10 mouse cellular contexts compared by ENCODE assay signal in the genomic region with DNA sequence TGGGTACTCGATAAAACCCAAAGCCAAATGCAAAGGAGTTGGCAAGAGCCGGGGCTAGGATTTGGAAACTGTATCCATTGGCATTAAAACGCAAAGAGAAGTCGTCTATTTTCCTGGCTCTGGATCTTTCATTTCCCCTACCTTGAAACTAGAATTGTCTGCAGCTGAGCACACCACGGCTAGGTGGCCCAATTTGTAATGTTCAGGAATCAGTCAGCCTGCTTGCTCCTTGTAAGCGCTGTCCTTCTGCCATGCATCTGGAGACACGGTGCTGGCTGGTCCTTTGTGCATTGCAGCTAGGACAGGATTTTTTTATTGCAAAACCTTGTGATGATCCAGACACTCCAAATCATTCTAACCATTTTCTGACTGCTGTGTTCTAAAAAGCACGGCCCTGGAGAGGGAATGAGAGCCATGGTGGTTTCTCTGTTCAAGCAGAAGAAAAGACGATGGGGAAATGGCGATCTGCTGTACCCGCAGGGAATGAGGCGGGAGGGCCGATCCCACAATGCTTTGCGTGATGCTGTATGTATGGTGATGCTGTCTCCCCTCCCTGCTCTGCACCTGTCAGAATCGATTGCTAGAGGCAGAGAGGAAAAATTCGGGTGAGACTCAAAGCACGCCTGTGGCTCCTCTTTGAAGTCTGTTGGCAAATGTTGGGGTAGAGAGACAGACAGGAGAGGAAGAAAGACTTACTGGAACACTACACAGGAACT. TPM values are rescaled to one million over a fixed set of nuclear protein-coding genes. Genes with fewer than 3 reads are reported as not detected.
DNase-seq lines count a peak whose midpoint lies in the region; ATAC-seq and TF ChIP-seq lines count a peak whose summit lies in the region.
"Had no signal": no experiment of that assay in that cellular context is flagged by ENCODE, and none has a peak within 500 bp of the region (broad histone marks: within the 10 kb centered on the region; RNA-seq: fewer than 3 reads in every experiment).

No protein-coding gene starts in this region.

- ATAC-seq in hindbrain, embryonic 15.5 days (ENCODE audit: low FRiP score, low read depth) = peak; percentile 67
- ATAC-seq in neural tube, embryonic 15.5 days (ENCODE audit: low FRiP score) = peak; percentile 61; the same call in 1 of the 2 replicates
- ATAC-seq in intestine, embryonic 16.5 days = no peak

- no peak for TF ChIP-seq POLR2A in kidney, adult 2 months (IDR thresholded peaks at IDR 0.05; ENCODE audit: low read depth, low read length)
- TF ChIP-seq POLR2A in brain, embryonic 14.5 days (IDR thresholded peaks at IDR 0.05; ENCODE audit: borderline replicate concordance, extremely low read depth, insufficient read depth, insufficient read length, poor library complexity, severe bottlenecking) = no peak

- no peak overlapping the region for H3K4me3 ChIP-seq in kidney, adult 2 months (ENCODE audit: insufficient read depth, low read depth, low read length)
- no peak overlapping the region for H3K4me3 ChIP-seq in hindbrain, embryonic 15.5 days
- H3K4me3 ChIP-seq in neural tube, embryonic 15.5 days (replicated peaks) = no peak overlapping the region
- H3K4me3 ChIP-seq in gastrocnemius, adult 2 months = no peak overlapping the region
- H3K4me3 ChIP-seq in intestine, embryonic 16.5 days (ENCODE audit: low read length) = no peak overlapping the region
- H3K4me3 ChIP-seq: heart, embryonic 12.5 days; lung, embryonic 15.5 days had no signal

- DNase-seq in kidney, adult 2 months = no peak
- no peak for DNase-seq in kidney, postnatal 14 days
- peak; percentile 65 for DNase-seq in brain, embryonic 14.5 days (ENCODE audit: low read depth)
- DNase-seq in gastrocnemius, adult 2 months = no peak
- DNase-seq in urinary bladder, adult 2 months (ENCODE audit: low spot score) = no peak

- H3K4me2 ChIP-seq in hindbrain, embryonic 15.5 days = peak overlapping the region; percentile 12; the same call in 1 of the 2 replicates
- 0 out of 2 replicates have a peak overlapping the region, but pooled peaks have one; percentile 0 for H3K4me2 ChIP-seq in neural tube, embryonic 15.5 days
- H3K4me2 ChIP-seq in intestine, embryonic 16.5 days (ENCODE audit: low read depth, low read length) = no peak overlapping the region
- H3K4me2 ChIP-seq: heart, embryonic 12.5 days; lung, embryonic 15.5 days had no signal

- WGBS in kidney, adult 2 months = 72% methylated on average over 17 of the region's 17 CpGs
- WGBS in hindbrain, embryonic 15.5 days = 57% methylated on average over 17 of the region's 17 CpGs
- 70% methylated on average over 17 of the region's 17 CpGs for WGBS in neural tube, embryonic 15.5 days
- WGBS in intestine, embryonic 16.5 days = 72% methylated on average over 17 of the region's 17 CpGs

- intact Hi-C loops in gastrocnemius, adult 2 months (cut with DNase I) = loop anchor here (10.0 kb wide), 1 partner anchor 152 kb away; no protein-coding TSS in a partner anchor

- TF ChIP-seq CTCF in kidney, adult 2 months (conservative IDR thresholded peaks at IDR 0.05; ENCODE audit: insufficient read depth, insufficient read length, low read depth, low read length) = no peak
- TF ChIP-seq CTCF in brain, embryonic 14.5 days (IDR thresholded peaks at IDR 0.05; ENCODE audit: borderline replicate concordance, extremely low read depth, insufficient read depth, insufficient read length) = no peak
- TF ChIP-seq CTCF in gastrocnemius, adult 2 months (IDR thresholded peaks at IDR 0.05) = no peak

- no peaks in the 10 kb centered on the region for H3K27me3 ChIP-seq in kidney, adult 2 months (replicated peaks; ENCODE audit: control insufficient read depth, insufficient read depth, low read length)
- no peaks in the 10 kb centered on the region for H3K27me3 ChIP-seq in hindbrain, embryonic 15.5 days
- no peaks in the 10 kb centered on the region for H3K27me3 ChIP-seq in neural tube, embryonic 15.5 days (replicated peaks)
- H3K27me3 ChIP-seq in intestine, embryonic 16.5 days (replicated peaks; ENCODE audit: control insufficient read depth, insufficient read depth, low read length) = no peaks in the 10 kb centered on the region
- H3K27me3 ChIP-seq: heart, embryonic 12.5 days; lung, embryonic 15.5 days had no signal

- no peak overlapping the region for H3K9ac ChIP-seq in hindbrain, embryonic 15.5 days
- H3K9ac ChIP-seq in neural tube, embryonic 15.5 days (replicated peaks) = no peak overlapping the region
- H3K9ac ChIP-seq in intestine, embryonic 16.5 days (ENCODE audit: low read depth, low read length) = no peak overlapping the region
- H3K9ac ChIP-seq: heart, embryonic 12.5 days; lung, embryonic 15.5 days had no signal

- H3K4me1 ChIP-seq in kidney, adult 2 months (ENCODE audit: control insufficient read depth, insufficient read depth, low read length) = peaks cover 6% of the 10 kb centered on the region
- peaks cover 23% of the 10 kb centered on the region for H3K4me1 ChIP-seq in hindbrain, embryonic 15.5 days (replicated peaks)
- H3K4me1 ChIP-seq in neural tube, embryonic 15.5 days = peaks cover 14% of the 10 kb centered on the region
- H3K4me1 ChIP-seq in intestine, embryonic 16.5 days (ENCODE audit: control insufficient read depth, insufficient read depth, low read length) = 0 out of 2 replicates have a peak, but pooled peaks cover 3% of the 10 kb centered on the region

- H3K9me3 ChIP-seq in hindbrain, embryonic 15.5 days = no peaks in the 10 kb centered on the region
- H3K9me3 ChIP-seq in neural tube, embryonic 15.5 days (replicated peaks) = no peaks in the 10 kb centered on the region
- H3K9me3 ChIP-seq in intestine, embryonic 16.5 days (ENCODE audit: control insufficient read depth, low read length) = no peaks in the 10 kb centered on the region
- H3K9me3 ChIP-seq: heart, embryonic 12.5 days; lung, embryonic 15.5 days had no signal

- peak overlapping the region; percentile 53; the same call in 1 of the 2 replicates for H3K27ac ChIP-seq in kidney, adult 2 months (ENCODE audit: insufficient read depth, low read depth, low read length)
- H3K27ac ChIP-seq in hindbrain, embryonic 15.5 days (replicated peaks) = peak overlapping the region; percentile 72
- H3K27ac ChIP-seq in neural tube, embryonic 15.5 days (replicated peaks) = peak overlapping the region; percentile 69
- H3K27ac ChIP-seq in gastrocnemius, adult 2 months = no peak overlapping the region
- no peak overlapping the region for H3K27ac ChIP-seq in intestine, embryonic 16.5 days (ENCODE audit: low read length)
- H3K27ac ChIP-seq: lung, embryonic 15.5 days had no signal

- no peaks in the 10 kb centered on the region for H3K36me3 ChIP-seq in kidney, adult 2 months (ENCODE audit: control insufficient read depth, insufficient read depth, low read length)
- H3K36me3 ChIP-seq in hindbrain, embryonic 15.5 days = no peaks in the 10 kb centered on the region
- no peaks in the 10 kb centered on the region for H3K36me3 ChIP-seq in neural tube, embryonic 15.5 days
- H3K36me3 ChIP-seq in intestine, embryonic 16.5 days (ENCODE audit: control insufficient read depth, insufficient read depth, low read length) = no peaks in the 10 kb centered on the region
- H3K36me3 ChIP-seq: heart, embryonic 12.5 days; lung, embryonic 15.5 days had no signal

RNA-seq across cellular contexts. Expression of a gene that starts 35.5 kb away (rescaled TPM):
- 0.29 and 0.33 TPM in 2 replicates for polyA plus RNA-seq in kidney, adult 2 months (2012; rRNA removed)
- 1.4 and 1.5 TPM in 2 replicates for polyA plus RNA-seq in brain, embryonic 14.5 days (2012; rRNA removed)
- polyA plus RNA-seq in hindbrain, embryonic 15.5 days (2015; fragmentation: Nextera tagmentation; extraction: Ambion mirVana) = 4.5 and 6.1 TPM in 2 replicates
- 2.7 and 5.0 TPM in 2 replicates for polyA plus RNA-seq in neural tube, embryonic 15.5 days (2015; fragmentation: Nextera tagmentation; extraction: Ambion mirVana)
- total RNA-seq in gastrocnemius, adult 2 months (2021) = not detected
- 0.15 and 0.16 TPM in 2 replicates for polyA plus RNA-seq in urinary bladder, adult 2 months (2012; rRNA removed)
- 1.2 and 1.3 TPM in 2 replicates for polyA plus RNA-seq in intestine, embryonic 16.5 days (2015; fragmentation: Nextera tagmentation; extraction: Ambion mirVana)

Comparison
In these comparisons a context has a peak if more than half of its experiments do, and no peak if none do; other contexts are left out.
1. H3K27ac ChIP-seq: peak in kidney, adult 2 months (single experiment), hindbrain, embryonic 15.5 days (single experiment) and neural tube, embryonic 15.5 days (single experiment); none in gastrocnemius, adult 2 months (single experiment) and intestine, embryonic 16.5 days (single experiment).